Mouse (Mus musculus) hindbrain, embryonic 13.5 days (tissue): ENCODE results near the gene Gldc. TPM values are rescaled to one million over a fixed set of nuclear protein-coding genes. Genes with fewer than 3 reads are reported as not detected.

Experiments
- ATAC-seq: fragments of 200-750 bp; cut with Nextera tagmentation; 2 replicates; pipeline ENCODE4 v1.8.0; 2017; ENCODE audit warnings: moderate TSS enrichment; ENCODE audit not compliant: low FRiP score
- H3K27ac ChIP-seq: fragments of 300-500 bp; sonication (generic); 2 replicates; pipeline ENCODE4 v1.5.1; 2015; ENCODE audit warnings: inconsistent platforms, mild to moderate bottlenecking, moderate library complexity
- H3K27me3 ChIP-seq: fragments of 300-500 bp; sonication (generic); 2 replicates; pipeline ENCODE4 v1.6.1; 2015; ENCODE audit warnings: mild to moderate bottlenecking, inconsistent platforms
- H3K36me3 ChIP-seq: fragments of 300-500 bp; sonication (generic); 2 replicates; pipeline ENCODE4 v1.6.1; 2015; ENCODE audit warnings: mild to moderate bottlenecking, inconsistent platforms
- H3K4me1 ChIP-seq: fragments of 300-500 bp; sonication (generic); replicated peaks from 2 replicates; pipeline ENCODE4 v1.6.1; 2015; ENCODE audit warnings: inconsistent platforms
- H3K4me2 ChIP-seq: fragments of 300-500 bp; sonication (generic); 2 replicates; pipeline ENCODE4 v1.6.1; 2015; ENCODE audit warnings: inconsistent platforms, mild to moderate bottlenecking, moderate library complexity
- H3K4me3 ChIP-seq: fragments of 300-500 bp; sonication (generic); 2 replicates; pipeline ENCODE4 v1.5.1; 2015; ENCODE audit warnings: mild to moderate bottlenecking, inconsistent platforms
- H3K9ac ChIP-seq: fragments of 300-500 bp; sonication (generic); 2 replicates; pipeline ENCODE4 v1.6.1; 2015; ENCODE audit warnings: mild to moderate bottlenecking, inconsistent platforms
- H3K9me3 ChIP-seq: fragments of 300-500 bp; sonication (generic); 2 replicates; pipeline ENCODE4 v1.6.1; 2016; ENCODE audit warnings: inconsistent platforms
- WGBS: fragments of 180-500 bp; shearing (Covaris S2); methylation state at CpG from one replicate; pipeline ENCODE4 v1.1.7; 2015; 5-methylcytosine and 5-hydroxymethylcytosine counted together
- polyA plus RNA-seq: library from polyadenylated mRNA; unstranded; fragments of >200 nt; fragmentation: Nextera tagmentation; extraction: Ambion mirVana; gene quantifications from 2 replicates; pipeline ENCODE4 v1.2.1, GENCODE M21; 2015

Gldc gene
- polyA plus RNA-seq, 1 experiment from 2014 or later, result 8.6 TPM

- Histone ChIP-seq H3K27me3 (no peaks in the 10 kb centered on the region), H3K4me3 (no peak overlapping the region), H3K36me3 (no peaks in the 10 kb centered on the region), H3K27ac (no peak overlapping the region), H3K9ac (no peak overlapping the region), H3K9me3 (peaks cover 12% of the 10 kb centered on the region), H3K4me2 (no peak overlapping the region), H3K4me1 (no peaks in the 10 kb centered on the region)
- no peak for ATAC-seq
- WGBS, result 89% methylated on average over 2 of the region's 2 CpGs
Measured at GRCm38 (mm10) chr19:30185536-30185935, 10.3 kb upstream of the Gldc start.

DNA sequence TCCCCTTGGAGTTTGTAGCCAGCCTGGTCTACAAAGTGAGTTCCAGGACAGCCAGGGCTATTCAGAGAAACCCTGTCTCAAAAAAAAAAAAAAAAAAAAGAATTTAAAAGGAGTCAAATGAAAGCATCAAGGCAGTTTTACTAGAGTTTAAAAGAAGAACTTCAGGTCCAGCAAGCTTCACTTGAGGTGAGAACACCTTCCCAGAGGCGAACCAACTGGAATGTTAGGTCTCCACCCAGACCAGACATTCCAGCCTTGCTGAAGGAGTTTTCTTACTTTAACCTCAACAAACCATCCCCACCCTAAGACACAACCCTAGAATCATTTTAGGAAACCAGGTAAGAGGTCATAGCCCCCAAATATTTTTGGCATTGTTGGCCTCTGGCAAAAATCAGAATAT, 4.8 kb upstream of the Gldc start:
- Histone ChIP-seq H3K4me2 (no peak overlapping the region), H3K36me3 (no peaks in the 10 kb centered on the region), H3K9me3 (no peaks in the 10 kb centered on the region), H3K4me1 (peaks cover 6% of the 10 kb centered on the region), H3K4me3 (no peak overlapping the region), H3K27me3 (0 out of 2 replicates have a peak, but pooled peaks cover 5% of the 10 kb centered on the region), H3K9ac (no peak overlapping the region), H3K27ac (no peak overlapping the region)
- 86% methylated on average over 1 of the region's 1 CpGs for WGBS
- ATAC-seq, result no peak

DNA sequence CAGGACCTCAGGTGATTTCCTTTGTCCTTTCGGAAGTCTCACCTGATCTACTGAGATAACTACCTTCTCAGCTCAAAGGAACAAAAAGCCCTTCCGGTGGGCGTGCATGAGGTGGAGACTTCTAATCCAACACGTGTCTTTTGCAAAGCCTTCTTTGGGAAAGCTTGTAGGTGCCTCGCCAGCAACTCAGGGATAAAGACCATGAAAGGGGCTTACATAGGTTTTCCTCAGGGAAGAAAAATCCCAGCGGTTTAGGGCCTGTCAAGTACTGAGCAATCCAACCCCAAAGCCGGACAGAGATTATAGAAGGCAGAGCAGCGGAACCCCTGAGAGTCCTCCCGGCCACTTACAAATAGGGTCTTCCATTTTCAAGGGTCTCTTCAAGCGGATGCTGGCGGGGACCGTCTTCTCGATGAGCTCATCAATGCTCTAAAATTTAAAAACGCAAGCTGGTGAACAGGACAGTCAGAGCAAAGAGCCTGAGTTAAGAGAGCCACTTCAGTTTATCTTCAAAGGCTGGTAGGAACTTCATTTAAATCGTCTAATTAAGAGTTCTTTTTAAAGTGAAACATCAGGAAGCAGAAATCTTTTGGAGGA, 1.1 kb downstream of the Gldc start:
- H3K9ac ChIP-seq, result peak overlapping the region; percentile 76
- WGBS, result 3% methylated on average over 15 of the region's 15 CpGs
- H3K27me3 ChIP-seq, result 0 out of 2 replicates have a peak, but pooled peaks cover 8% of the 10 kb centered on the region
- no peaks in the 10 kb centered on the region for H3K9me3 ChIP-seq
- H3K36me3 ChIP-seq, result no peaks in the 10 kb centered on the region
- no peak overlapping the region for H3K27ac ChIP-seq
- ATAC-seq, result no peak
- H3K4me3 ChIP-seq, result peak overlapping the region; percentile 70
- peak overlapping the region; percentile 99 for H3K4me2 ChIP-seq
- H3K4me1 ChIP-seq, result peaks cover 18% of the 10 kb centered on the region

DNA sequence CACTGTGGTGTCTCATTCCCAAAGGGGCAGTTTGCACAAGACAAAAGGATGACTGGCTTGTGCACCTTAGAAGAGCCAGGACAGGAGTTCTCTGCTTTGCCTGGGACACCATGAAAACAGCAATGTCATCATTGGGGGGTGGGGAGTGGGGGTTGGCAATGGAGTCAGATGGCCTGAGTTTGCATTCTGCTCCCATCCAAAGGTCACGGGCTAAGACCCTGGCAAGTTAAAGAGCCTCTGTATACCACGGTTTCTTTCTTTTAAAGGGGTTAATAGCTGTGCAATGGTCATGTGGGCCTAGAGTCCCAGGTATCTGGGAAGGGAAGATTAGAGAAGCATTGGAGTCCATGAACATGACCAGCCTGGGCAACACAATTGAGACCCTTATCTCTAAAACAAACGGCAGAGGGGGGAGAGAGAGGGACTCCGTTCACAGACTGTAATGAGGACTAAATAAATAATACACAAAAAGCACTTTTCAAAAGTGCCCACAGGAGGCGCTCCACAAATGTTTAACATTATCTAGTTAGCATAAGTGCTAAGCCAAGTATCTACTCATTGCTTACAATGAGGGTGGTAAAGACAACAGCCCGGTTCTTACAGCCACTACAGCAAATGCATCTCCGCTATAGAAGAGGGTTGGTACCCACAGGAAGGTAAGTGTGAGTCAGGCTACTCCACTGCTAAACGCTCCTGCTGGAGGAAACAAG, 3.7 kb downstream of the Gldc start:
- H3K9ac ChIP-seq, result no peak overlapping the region
- peaks cover 18% of the 10 kb centered on the region for H3K4me1 ChIP-seq
- WGBS, result 90% methylated on average over 8 of the region's 8 CpGs
- no peak overlapping the region for H3K4me3 ChIP-seq
- H3K36me3 ChIP-seq, result no peaks in the 10 kb centered on the region
- H3K27me3 ChIP-seq, result 0 out of 2 replicates have a peak, but pooled peaks cover 8% of the 10 kb centered on the region
- no peak overlapping the region for H3K4me2 ChIP-seq
- no peaks in the 10 kb centered on the region for H3K9me3 ChIP-seq
- no peak overlapping the region for H3K27ac ChIP-seq
- no peak for ATAC-seq

GRCm38 (mm10) chr19:30170319-30170718, 4.9 kb downstream of the Gldc start:
- H3K4me3 ChIP-seq, result no peak overlapping the region
- H3K27me3 ChIP-seq, result 0 out of 2 replicates have a peak, but pooled peaks cover 6% of the 10 kb centered on the region
- no peaks in the 10 kb centered on the region for H3K36me3 ChIP-seq
- no peak for ATAC-seq
- peaks cover 16% of the 10 kb centered on the region for H3K4me1 ChIP-seq
- H3K9ac ChIP-seq, result no peak overlapping the region
- no peak overlapping the region for H3K27ac ChIP-seq
- no peak overlapping the region for H3K4me2 ChIP-seq
- no peaks in the 10 kb centered on the region for H3K9me3 ChIP-seq
- 86% methylated on average over 6 of the region's 6 CpGs for WGBS

GRCm38 (mm10) chr19:30166801-30167505, 8.3 kb downstream of the Gldc start:
- no peak for ATAC-seq
- H3K27me3 ChIP-seq, result no peaks in the 10 kb centered on the region

GRCm38 (mm10) chr19:30164228-30164627, 11.0 kb downstream of the Gldc start:
- 91% methylated on average over 2 of the region's 2 CpGs for WGBS
- Histone ChIP-seq H3K4me1 (no peaks in the 10 kb centered on the region; the same call in 1 of the 2 replicates), H3K4me2 (no peak overlapping the region), H3K4me3 (no peak overlapping the region), H3K36me3 (no peaks in the 10 kb centered on the region), H3K27me3 (no peaks in the 10 kb centered on the region), H3K9me3 (no peaks in the 10 kb centered on the region), H3K27ac (no peak overlapping the region), H3K9ac (no peak overlapping the region)
- no peak for ATAC-seq

More at GRCm38 (mm10) chr19:30166801-30167505, 8.3 kb downstream of the Gldc start:
- no peak overlapping the region for H3K9ac ChIP-seq
- no peak overlapping the region for H3K4me3 ChIP-seq
- WGBS, result 93% methylated on average over 20 of the region's 20 CpGs
- no peak overlapping the region for H3K4me2 ChIP-seq
- H3K36me3 ChIP-seq, result no peaks in the 10 kb centered on the region
- H3K9me3 ChIP-seq, result no peaks in the 10 kb centered on the region
- H3K27ac ChIP-seq, result no peak overlapping the region
- no peaks in the 10 kb centered on the region for H3K4me1 ChIP-seq

DNA sequence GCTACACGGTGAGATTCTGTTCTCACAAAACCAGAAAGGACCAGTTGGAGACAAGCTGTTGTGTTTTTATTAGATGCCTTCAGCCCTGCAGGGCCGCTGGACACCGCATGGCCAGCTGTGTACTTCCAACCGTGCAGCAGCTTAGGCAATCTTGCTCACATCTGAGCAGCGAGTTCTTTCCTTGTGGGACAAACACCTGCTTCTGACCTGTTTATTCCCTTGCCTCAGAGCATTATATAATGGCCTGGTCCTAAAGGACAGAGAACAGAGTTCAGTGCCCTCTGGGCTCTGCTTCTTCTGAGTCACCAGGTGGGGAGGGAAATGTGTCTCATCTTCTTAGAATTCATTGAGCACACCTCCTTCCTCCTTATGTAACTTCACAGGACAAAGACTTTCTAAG, 12.4 kb downstream of the Gldc start:
- Histone ChIP-seq H3K27me3 (no peaks in the 10 kb centered on the region), H3K36me3 (no peaks in the 10 kb centered on the region), H3K4me1 (no peaks in the 10 kb centered on the region; the same call in none of the 2 replicates), H3K9me3 (no peaks in the 10 kb centered on the region), H3K27ac (no peak overlapping the region), H3K9ac (no peak overlapping the region), H3K4me2 (no peak overlapping the region), H3K4me3 (no peak overlapping the region)
- WGBS, result 79% methylated on average over 5 of the region's 5 CpGs
- no peak for ATAC-seq

GRCm38 (mm10) chr19:30160021-30160420, 15.2 kb downstream of the Gldc start:
- Histone ChIP-seq H3K27me3 (no peaks in the 10 kb centered on the region), H3K36me3 (no peaks in the 10 kb centered on the region), H3K4me2 (no peak overlapping the region), H3K9ac (no peak overlapping the region), H3K4me3 (no peak overlapping the region), H3K4me1 (peaks cover 6% of the 10 kb centered on the region), H3K9me3 (no peaks in the 10 kb centered on the region), H3K27ac (no peak overlapping the region)
- 43% methylated on average over 2 of the region's 2 CpGs for WGBS
- no peak for ATAC-seq

- WGBS, result 90% methylated on average over 4 of the region's 4 CpGs
Measured at GRCm38 (mm10) chr19:30158189-30158588, 17.0 kb downstream of the Gldc start.

DNA sequence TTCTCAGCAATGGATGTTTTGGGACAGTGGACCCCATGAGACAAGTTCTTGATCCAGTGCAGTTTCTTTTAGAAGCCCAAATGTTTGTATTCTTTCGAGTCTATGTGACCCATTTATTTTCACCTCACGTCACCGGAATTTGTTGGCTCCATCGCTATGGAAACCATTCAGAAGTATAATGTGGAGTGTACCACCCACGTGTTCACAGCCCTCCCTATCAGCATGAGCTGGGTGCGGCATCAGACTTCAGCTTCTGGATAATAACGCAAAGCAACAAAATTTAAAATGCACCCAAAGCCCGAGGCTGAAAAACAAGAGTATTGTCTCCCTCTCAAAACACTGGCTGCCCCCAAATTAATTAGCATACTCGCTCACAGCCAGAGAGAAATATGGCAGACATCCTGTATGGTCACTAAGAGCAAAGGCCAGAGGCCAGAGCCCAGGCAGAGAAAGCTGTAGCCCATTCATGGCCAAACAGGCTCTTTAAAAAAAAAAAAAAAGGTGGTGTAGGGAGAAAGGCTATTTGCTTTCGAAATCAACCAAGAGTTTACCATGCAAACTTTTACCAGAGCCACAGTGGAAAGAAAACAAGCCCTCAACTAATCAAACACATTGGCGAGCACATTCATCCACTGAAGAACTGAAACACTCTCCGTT, 18.1 kb downstream of the Gldc start:
- no peak overlapping the region for H3K9ac ChIP-seq
- H3K27me3 ChIP-seq, result no peaks in the 10 kb centered on the region
- peak; percentile 79; the same call in 1 of the 2 replicates for ATAC-seq
- H3K4me3 ChIP-seq, result no peak overlapping the region; the same call in 1 of the 2 replicates
- no peak overlapping the region for H3K27ac ChIP-seq
- WGBS, result 28% methylated on average over 12 of the region's 12 CpGs
- H3K36me3 ChIP-seq, result no peaks in the 10 kb centered on the region
- no peaks in the 10 kb centered on the region for H3K9me3 ChIP-seq
- H3K4me1 ChIP-seq, result peaks cover 14% of the 10 kb centered on the region
- H3K4me2 ChIP-seq, result peak overlapping the region; percentile 34

More at GRCm38 (mm10) chr19:30158189-30158588, 17.0 kb downstream of the Gldc start:
- Histone ChIP-seq H3K36me3 (no peaks in the 10 kb centered on the region), H3K9me3 (no peaks in the 10 kb centered on the region), H3K4me3 (no peak overlapping the region), H3K27me3 (no peaks in the 10 kb centered on the region), H3K4me2 (no peak overlapping the region), H3K9ac (no peak overlapping the region), H3K27ac (no peak overlapping the region), H3K4me1 (peaks cover 14% of the 10 kb centered on the region)
- ATAC-seq, result no peak

- 7% methylated on average over 3 of the region's 3 CpGs for WGBS
- peaks cover 14% of the 10 kb centered on the region for H3K4me1 ChIP-seq
- no peaks in the 10 kb centered on the region for H3K9me3 ChIP-seq
- H3K4me2 ChIP-seq, result no peak overlapping the region
- no peak overlapping the region for H3K9ac ChIP-seq
- no peaks in the 10 kb centered on the region for H3K36me3 ChIP-seq
- peak overlapping the region; percentile 55; the same call in 1 of the 2 replicates for H3K27ac ChIP-seq
- H3K27me3 ChIP-seq, result no peaks in the 10 kb centered on the region
- ATAC-seq, result no peak
- no peak overlapping the region for H3K4me3 ChIP-seq
Measured at GRCm38 (mm10) chr19:30153729-30154128, 21.5 kb downstream of the Gldc start.
